ENCODE assay signal across 10 mouse cellular contexts in the genomic region with DNA sequence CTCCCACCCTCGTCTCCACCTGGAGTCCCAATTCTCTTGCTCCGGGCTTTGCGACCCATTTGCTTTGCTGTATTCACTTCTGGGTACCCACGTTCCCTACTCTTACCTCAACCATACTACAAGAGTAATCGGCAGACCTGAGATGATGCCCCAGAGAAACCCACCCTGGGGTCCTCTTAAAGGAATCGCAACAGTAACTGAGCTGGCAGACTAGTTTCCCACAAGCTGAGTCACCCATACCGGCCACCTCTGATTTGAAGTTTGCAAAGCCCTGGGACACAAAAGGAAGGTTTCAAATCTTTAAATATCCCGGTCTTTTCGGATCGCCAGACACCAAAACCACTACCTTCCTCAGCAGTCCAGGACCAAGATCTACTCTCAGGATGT. TPM values are rescaled to one million over a fixed set of nuclear protein-coding genes. Genes with fewer than 3 reads are reported as not detected.
DNase-seq lines count a peak whose midpoint lies in the region; ATAC-seq and TF ChIP-seq lines count a peak whose summit lies in the region.
"Had no signal": no experiment of that assay in that cellular context is flagged by ENCODE, and none has a peak within 500 bp of the region (broad histone marks: within the 10 kb centered on the region; RNA-seq: fewer than 3 reads in every experiment).

No protein-coding gene starts in this region.

- no peak for DNase-seq in heart, embryonic 10.5 days (ENCODE audit: low spot score)
- no peak for DNase-seq in heart, postnatal 25 days (ENCODE audit: low spot score)
- DNase-seq in left cerebral cortex, postnatal 14 days (ENCODE audit: low spot score in 2 of 2), result no peak
- no peak for DNase-seq in adrenal gland, postnatal 4 days (ENCODE audit: low spot score in 2 of 2)
- DNase-seq in T-cell, adult 2 months (ENCODE audit: low spot score), result no peak
- DNase-seq: kidney, postnatal 36 days; lung, postnatal 14 days had no signal

- no peak for TF ChIP-seq POLR2A in ES-Bruce4 (IDR thresholded peaks at IDR 0.05; ENCODE audit: insufficient read depth, low read length)

- 1% methylated on average over 10 of the region's 10 CpGs for WGBS in heart, embryonic 10.5 days
- under 1% methylated on average over 10 of the region's 10 CpGs for WGBS in hindbrain, embryonic 13.5 days
- WGBS in midbrain, embryonic 12.5 days, result under 1% methylated on average over 10 of the region's 10 CpGs

- no peaks in the 10 kb centered on the region for H3K9me3 ChIP-seq in heart, embryonic 10.5 days
- H3K9me3 ChIP-seq in ES-Bruce4 (replicated peaks; ENCODE audit: control insufficient read depth, insufficient read depth, low read length, poor library complexity, severe bottlenecking), result no peaks in the 10 kb centered on the region
- H3K9me3 ChIP-seq in hindbrain, embryonic 13.5 days, result no peaks in the 10 kb centered on the region
- H3K9me3 ChIP-seq in midbrain, embryonic 12.5 days, result no peaks in the 10 kb centered on the region

- H3K27me3 ChIP-seq in heart, embryonic 10.5 days (ENCODE audit: insufficient read depth, poor library complexity, severe bottlenecking), result peaks cover 97% of the 10 kb centered on the region
- peaks cover 20% of the 10 kb centered on the region for H3K27me3 ChIP-seq in ES-Bruce4 (ENCODE audit: control insufficient read depth, insufficient read depth, low read length, poor library complexity, severe bottlenecking)
- peaks cover 94% of the 10 kb centered on the region for H3K27me3 ChIP-seq in hindbrain, embryonic 13.5 days
- peaks cover 94% of the 10 kb centered on the region for H3K27me3 ChIP-seq in midbrain, embryonic 12.5 days

- peak overlapping the region; percentile 58 for H3K4me3 ChIP-seq in heart, embryonic 10.5 days
- H3K4me3 ChIP-seq in ES-Bruce4 (ENCODE audit: low read depth, low read length), result peak overlapping the region; percentile 46
- H3K4me3 ChIP-seq in hindbrain, embryonic 13.5 days, result peak overlapping the region; percentile 30
- peak overlapping the region; percentile 36 for H3K4me3 ChIP-seq in midbrain, embryonic 12.5 days

- ATAC-seq in hindbrain, embryonic 13.5 days (ENCODE audit: low FRiP score), result 0 out of 2 replicates have a peak, but pooled peaks have one; percentile 29
- no peak for ATAC-seq in midbrain, embryonic 12.5 days (ENCODE audit: low FRiP score, low read depth)

- peak overlapping the region; percentile 12 for H3K9ac ChIP-seq in ES-Bruce4 (ENCODE audit: low read depth, poor library complexity, severe bottlenecking)
- no peak overlapping the region for H3K9ac ChIP-seq in hindbrain, embryonic 13.5 days
- H3K9ac ChIP-seq in midbrain, embryonic 12.5 days (replicated peaks), result 0 out of 2 replicates have a peak overlapping the region, but pooled peaks have one; percentile 2

- H3K4me1 ChIP-seq in heart, embryonic 10.5 days, result peaks cover 29% of the 10 kb centered on the region
- H3K4me1 ChIP-seq in ES-Bruce4 (ENCODE audit: control insufficient read depth, insufficient read depth, low read length), result no peaks in the 10 kb centered on the region
- peaks cover 14% of the 10 kb centered on the region for H3K4me1 ChIP-seq in hindbrain, embryonic 13.5 days (replicated peaks)
- H3K4me1 ChIP-seq in midbrain, embryonic 12.5 days, result peaks cover 18% of the 10 kb centered on the region

- H3K36me3 ChIP-seq in heart, embryonic 10.5 days, result no peaks in the 10 kb centered on the region
- no peaks in the 10 kb centered on the region for H3K36me3 ChIP-seq in ES-Bruce4 (ENCODE audit: control insufficient read depth, insufficient read depth, low read length, poor library complexity, severe bottlenecking)
- H3K36me3 ChIP-seq in hindbrain, embryonic 13.5 days, result no peaks in the 10 kb centered on the region
- H3K36me3 ChIP-seq in midbrain, embryonic 12.5 days, result no peaks in the 10 kb centered on the region

- TF ChIP-seq EP300 in ES-Bruce4 (IDR thresholded peaks at IDR 0.05; ENCODE audit: insufficient read depth, low read depth, low read length), result no peak

- no peak for TF ChIP-seq CTCF in ES-Bruce4 (IDR thresholded peaks at IDR 0.05; ENCODE audit: low read depth, low read length)

- H3K27ac ChIP-seq in heart, embryonic 10.5 days, result no peak overlapping the region
- no peak overlapping the region for H3K27ac ChIP-seq in ES-Bruce4 (ENCODE audit: insufficient read depth, low read length)
- H3K27ac ChIP-seq in hindbrain, embryonic 13.5 days, result no peak overlapping the region
- H3K27ac ChIP-seq in midbrain, embryonic 12.5 days (replicated peaks), result no peak overlapping the region

- intact Hi-C loops in heart, postnatal 25 days (cut with DNase I), result no loop called here
- intact Hi-C loops in left cerebral cortex, postnatal 14 days (cut with DNase I), result loop anchor here (5.0 to 10.0 kb wide), 3 partner anchors 72 to 930 kb away; no protein-coding TSS in a partner anchor

- peak overlapping the region; percentile 51 for H3K4me2 ChIP-seq in hindbrain, embryonic 13.5 days
- peak overlapping the region; percentile 48 for H3K4me2 ChIP-seq in midbrain, embryonic 12.5 days (replicated peaks)

RNA-seq across cellular contexts. Expression of a gene that starts 0.7 kb away (rescaled TPM):
- polyA plus RNA-seq in heart, embryonic 10.5 days (2016; fragmentation: Nextera tagmentation; extraction: Ambion mirVana), result 0.14 and 0.44 TPM in 2 replicates
- total RNA-seq in heart, postnatal 25 days (2021), result not detected
- polyA plus RNA-seq in ES-Bruce4 (2011; ENCODE audit: insufficient read depth, insufficient read length, low read depth, missing spikeins), result 1.2 and 1.9 TPM in 2 replicates
- polyA plus RNA-seq in hindbrain, embryonic 13.5 days (2015; fragmentation: Nextera tagmentation; extraction: Ambion mirVana), result 0.31 TPM in 1 of 2 replicates, not detected in the other
- 1.4 and 1.8 TPM in 2 replicates for polyA plus RNA-seq in midbrain, embryonic 12.5 days (2016; fragmentation: Nextera tagmentation; extraction: Ambion mirVana)
- not detected for total RNA-seq in left cerebral cortex, postnatal 14 days (2021)
- total RNA-seq in adrenal gland, postnatal 4 days (2021), result under 1 TPM in 1 of 2 experiments, not detected in 1; 0.25 TPM
